Mouse (Mus musculus) embryo, embryonic 9.5 days (tissue): ENCODE measurements around the gene Zc4h2.

ENCODE experiments used
- DNase-seq: peaks from one replicate; pipeline ENCODE4 v3.0.0-alpha.2; 2017; ENCODE audit errors: extremely low spot score

Gene Zc4h2

GRCm38 (mm10) chrX:95657804-95658599 is at the start of gene Zc4h2:
Gene Zc4h2 (minus strand): TSS chrX:95658509.
- peak; percentile 61 for DNase-seq

GRCm38 (mm10) chrX:95687119-95687518 is 28.8 kb upstream of the Zc4h2 start:
- DNase-seq = no peak

- DNase-seq = no peak
Observed at GRCm38 (mm10) chrX:95682206-95682605, 23.9 kb upstream of the Zc4h2 start.

GRCm38 (mm10) chrX:95658600-95659084 is 333 bp upstream of the Zc4h2 start:
- DNase-seq = no peak

GRCm38 (mm10) chrX:95600609-95601008 is 57.7 kb downstream of the Zc4h2 start:
- no peak for DNase-seq
